Mouse (Mus musculus) kidney, adult 2 months (tissue): Measurements from ENCODE around the gene Ddit4l.

Experiments used
- CTCF ChIP-seq: fragments of 200-500 bp; conservative IDR thresholded peaks from 2 replicates; pipeline ENCODE4 v1.5.1; 2011; ENCODE audit warnings: low read depth, mild to moderate bottlenecking, control low read depth, low read length, moderate library complexity, mixed read lengths; ENCODE audit not compliant: insufficient read depth, insufficient read length
- POLR2A ChIP-seq: fragments of 200-500 bp; IDR thresholded peaks from one replicate; pipeline ENCODE4 v1.6.1; 2011; ENCODE audit warnings: low read depth, low read length, control low read depth

DNA sequence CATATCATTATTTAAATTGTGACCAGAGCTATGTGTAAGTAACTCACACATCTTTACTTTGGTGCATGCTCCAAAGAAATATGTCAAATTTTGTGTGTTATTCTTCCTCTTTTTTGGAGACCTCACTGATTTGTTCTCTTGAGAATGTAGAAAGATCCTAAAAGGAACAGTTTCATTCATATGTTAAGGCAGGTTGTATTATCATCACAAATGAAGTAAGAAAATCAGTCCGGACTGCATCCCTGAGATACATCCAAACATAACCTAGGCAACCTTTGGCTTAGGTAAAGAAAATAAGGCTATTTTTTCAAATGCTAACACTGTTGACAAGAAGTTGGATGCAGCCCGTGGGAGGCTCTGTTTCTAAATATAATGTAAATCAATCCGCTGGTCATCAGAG, 21.2 kb downstream of the Ddit4l start:
- TF ChIP-seq CTCF (no peak), POLR2A (no peak)
